7 mouse cellular contexts compared by ENCODE assay signal in genomic region chr16:58408062-58408486, GRCm38 (mm10). TPM values are rescaled to one million over a fixed set of nuclear protein-coding genes. Genes with fewer than 3 reads are reported as not detected.
DNase-seq lines count a peak whose midpoint lies in the region; ATAC-seq and TF ChIP-seq lines count a peak whose summit lies in the region.

TSS of gene Dcbld2 (plus strand) at chr16:58408443.

- DNase-seq in adrenal gland, postnatal 36 days = peak; percentile 98
- peak; percentile 98 to 99 for DNase-seq in heart, adult 18-20 months
- peak; percentile 99 for DNase-seq in kidney, adult 2 months
- DNase-seq in spleen, adult 2 months (ENCODE audit: low read depth in 1 of 2, low spot score in 2 of 2) = peak; percentile 73 to 88

- peak within 1 kb of the TSS; percentile 83 for H3K27ac ChIP-seq in embryonic facial prominence, embryonic 13.5 days
- H3K27ac ChIP-seq in kidney, adult 2 months (ENCODE audit: insufficient read depth, low read depth, low read length) = no peak within 1 kb of the TSS
- H3K27ac ChIP-seq in limb, embryonic 12.5 days = peak within 1 kb of the TSS; percentile 91
- H3K27ac ChIP-seq in midbrain, embryonic 15.5 days = peak within 1 kb of the TSS; percentile 93
- no peak within 1 kb of the TSS for H3K27ac ChIP-seq in spleen, adult 2 months (ENCODE audit: insufficient read depth, low read length)

- no peak for TF ChIP-seq POLR2A in kidney, adult 2 months (IDR thresholded peaks at IDR 0.05; ENCODE audit: low read depth, low read length)
- TF ChIP-seq POLR2A in spleen, adult 2 months (IDR thresholded peaks at IDR 0.05; ENCODE audit: low read depth, low read length) = no peak

- H3K4me1 ChIP-seq in embryonic facial prominence, embryonic 13.5 days = peaks cover 9% of the 10 kb centered on the region
- no peaks in the 10 kb centered on the region for H3K4me1 ChIP-seq in kidney, adult 2 months (ENCODE audit: control insufficient read depth, insufficient read depth, low read length)
- H3K4me1 ChIP-seq in limb, embryonic 12.5 days (replicated peaks) = peaks cover 12% of the 10 kb centered on the region; the same call in 1 of the 2 replicates
- peaks cover 8% of the 10 kb centered on the region for H3K4me1 ChIP-seq in midbrain, embryonic 15.5 days
- H3K4me1 ChIP-seq in spleen, adult 2 months (ENCODE audit: control insufficient read depth, insufficient read depth, insufficient read length) = no peaks in the 10 kb centered on the region; the same call in 1 of the 2 replicates

- H3K36me3 ChIP-seq in embryonic facial prominence, embryonic 13.5 days = no peaks in the 10 kb centered on the region
- H3K36me3 ChIP-seq in kidney, adult 2 months (ENCODE audit: control insufficient read depth, insufficient read depth, low read length) = no peaks in the 10 kb centered on the region
- no peaks in the 10 kb centered on the region for H3K36me3 ChIP-seq in limb, embryonic 12.5 days
- H3K36me3 ChIP-seq in midbrain, embryonic 15.5 days (replicated peaks) = no peaks in the 10 kb centered on the region
- H3K36me3 ChIP-seq in spleen, adult 2 months (ENCODE audit: control insufficient read depth, insufficient read depth, low read length) = no peaks in the 10 kb centered on the region

- H3K9me3 ChIP-seq in embryonic facial prominence, embryonic 13.5 days = no peaks in the 10 kb centered on the region
- H3K9me3 ChIP-seq in limb, embryonic 12.5 days = no peaks in the 10 kb centered on the region
- no peaks in the 10 kb centered on the region for H3K9me3 ChIP-seq in midbrain, embryonic 15.5 days

- no peak for TF ChIP-seq CTCF in kidney, adult 2 months (conservative IDR thresholded peaks at IDR 0.05; ENCODE audit: insufficient read depth, insufficient read length, low read depth, low read length)
- no peak for TF ChIP-seq CTCF in spleen, adult 2 months (IDR thresholded peaks at IDR 0.05; ENCODE audit: extremely low read depth, insufficient read depth, insufficient read length, insufficient replicate concordance)

- peak within 1 kb of the TSS; percentile 75 for H3K4me3 ChIP-seq in embryonic facial prominence, embryonic 13.5 days
- H3K4me3 ChIP-seq in kidney, adult 2 months (ENCODE audit: insufficient read depth, low read depth, low read length) = peak within 1 kb of the TSS; percentile 86
- H3K4me3 ChIP-seq in limb, embryonic 12.5 days (replicated peaks) = peak within 1 kb of the TSS; percentile 82
- peak within 1 kb of the TSS; percentile 67 for H3K4me3 ChIP-seq in midbrain, embryonic 15.5 days
- peak within 1 kb of the TSS; percentile 74 for H3K4me3 ChIP-seq in spleen, adult 2 months (ENCODE audit: extremely low read depth, insufficient read depth, insufficient read length)

- peak within 1 kb of the TSS; percentile 79 for H3K4me2 ChIP-seq in embryonic facial prominence, embryonic 13.5 days
- peak within 1 kb of the TSS; percentile 69 for H3K4me2 ChIP-seq in limb, embryonic 12.5 days
- H3K4me2 ChIP-seq in midbrain, embryonic 15.5 days = peak within 1 kb of the TSS; percentile 72

- no peaks in the 10 kb centered on the region for H3K27me3 ChIP-seq in embryonic facial prominence, embryonic 13.5 days
- H3K27me3 ChIP-seq in kidney, adult 2 months (replicated peaks; ENCODE audit: control insufficient read depth, insufficient read depth, low read length) = no peaks in the 10 kb centered on the region
- H3K27me3 ChIP-seq in limb, embryonic 12.5 days = no peaks in the 10 kb centered on the region
- H3K27me3 ChIP-seq in midbrain, embryonic 15.5 days (replicated peaks) = 0 out of 2 replicates have a peak, but pooled peaks cover 4% of the 10 kb centered on the region
- H3K27me3 ChIP-seq in spleen, adult 2 months (ENCODE audit: control insufficient read depth, insufficient read depth, low read length) = peaks cover 9% of the 10 kb centered on the region

- peak; percentile 100 for ATAC-seq in embryonic facial prominence, embryonic 13.5 days (ENCODE audit: insufficient number of reproducible peaks, insufficient read depth, low FRiP score, low TSS enrichment, low read depth)
- peak; percentile 100 for ATAC-seq in limb, embryonic 12.5 days (ENCODE audit: insufficient number of reproducible peaks, insufficient read depth, low FRiP score, low TSS enrichment, low read depth)
- peak; percentile 100 for ATAC-seq in midbrain, embryonic 15.5 days (replicated peaks)

- H3K9ac ChIP-seq in embryonic facial prominence, embryonic 13.5 days = peak within 1 kb of the TSS; percentile 81
- peak within 1 kb of the TSS; percentile 81 for H3K9ac ChIP-seq in limb, embryonic 12.5 days (replicated peaks)
- peak within 1 kb of the TSS; percentile 83 for H3K9ac ChIP-seq in midbrain, embryonic 15.5 days

- WGBS in embryonic facial prominence, embryonic 13.5 days = under 1% methylated on average over 32 of the region's 32 CpGs
- WGBS in kidney, adult 2 months = under 1% methylated on average over 32 of the region's 32 CpGs
- WGBS in limb, embryonic 12.5 days = under 1% methylated on average over 30 of the region's 32 CpGs
- WGBS in midbrain, embryonic 15.5 days = 0% methylated on average over 32 of the region's 32 CpGs
- 1% methylated on average over 31 of the region's 32 CpGs for WGBS in spleen, adult 2 months

RNA-seq across cellular contexts. Expression of gene Dcbld2, which starts in this region (rescaled TPM):
- 10 to 100 TPM in 1 of 2 experiments, 1 to 10 TPM in 1; 9.4 to 12.8 TPM for total RNA-seq in adrenal gland, postnatal 36 days (2021)
- 5.6 TPM in 2 replicates for polyA plus RNA-seq in embryonic facial prominence, embryonic 13.5 days (2015; fragmentation: Nextera tagmentation; extraction: Ambion mirVana)
- total RNA-seq in heart, adult 18-20 months (2021) = 10 to 100 TPM; 11.1 to 14.8 TPM
- 7.0 and 7.1 TPM in 2 replicates for polyA plus RNA-seq in kidney, adult 2 months (2012; rRNA removed)
- 7.0 and 10.0 TPM in 2 replicates for polyA plus RNA-seq in limb, embryonic 12.5 days (2016; fragmentation: Nextera tagmentation; extraction: Ambion mirVana)
- polyA plus RNA-seq in midbrain, embryonic 15.5 days (2015; fragmentation: Nextera tagmentation; extraction: Ambion mirVana) = 8.3 and 8.7 TPM in 2 replicates
- 3.7 and 4.5 TPM in 2 replicates for polyA plus RNA-seq in spleen, adult 2 months (2012; rRNA removed)

Comparison
In these comparisons a context has a peak if more than half of its experiments do, and no peak if none do; other contexts are left out.
1. H3K27ac ChIP-seq: peak in embryonic facial prominence, embryonic 13.5 days (single experiment), limb, embryonic 12.5 days (single experiment) and midbrain, embryonic 15.5 days (single experiment); none in kidney, adult 2 months (single experiment) and spleen, adult 2 months (single experiment).
2. Peak in every context shown above with its lines, with median percentiles within 50 percentile points of each other: DNase-seq, ATAC-seq, H3K4me2 ChIP-seq, H3K4me3 ChIP-seq and H3K9ac ChIP-seq.